Mouse (Mus musculus) ovary, postnatal 14 days (tissue): ENCODE results near the gene Gm21764.
"Not testable (repeated sequence)": the region's sequence is repeated elsewhere in the genome, so short reads cannot be mapped to it uniquely, and the experiment has no call there.

Source experiments
- DNase-seq: peaks from one replicate; pipeline ENCODE4 v3.0.0; 2022; ENCODE audit warnings: low spot score

Gm21764 gene

DNA sequence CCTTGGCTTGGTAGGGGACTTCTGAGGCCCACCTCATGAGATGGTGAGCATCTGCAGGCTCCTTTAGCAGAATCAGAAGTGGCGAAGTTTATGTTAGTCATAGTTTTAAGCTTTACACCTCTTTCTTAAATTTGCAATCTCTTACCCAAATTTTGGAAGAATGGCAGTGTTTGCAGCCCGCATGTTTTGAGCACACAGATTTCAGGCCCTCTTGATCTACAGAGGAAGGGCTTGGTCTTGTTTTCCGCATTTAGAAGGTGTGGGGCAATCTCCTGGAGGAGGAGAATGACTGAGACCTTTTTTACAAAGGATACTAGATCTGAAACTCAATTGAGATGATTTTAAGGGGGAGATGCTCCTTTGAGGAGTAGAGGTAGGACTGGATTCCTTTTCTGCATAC, at the start of gene Gm21764:
Gm21764 (minus strand) TSS at position 101 of the 400 bp plus-strand sequence.
- DNase-seq = not testable (repeated sequence)

DNA sequence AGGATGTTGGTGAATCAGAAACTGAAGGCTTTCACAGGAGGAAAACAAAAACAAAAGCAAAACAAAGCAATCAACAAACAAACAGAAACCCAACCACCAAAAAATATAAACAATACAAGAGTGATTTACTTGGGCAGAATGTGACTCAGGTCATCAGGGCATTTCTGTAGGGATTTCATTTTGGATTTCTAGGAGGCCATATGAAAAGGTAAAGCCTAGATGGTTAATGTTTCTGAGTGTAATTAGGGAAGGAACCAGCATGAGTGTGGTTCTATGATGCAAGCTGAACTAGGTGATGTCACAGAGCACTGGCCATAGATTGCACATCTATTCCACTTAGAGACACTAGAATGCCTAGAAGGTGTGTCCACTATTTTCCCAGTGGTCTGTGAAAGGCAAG, 27.2 kb upstream of the Gm21764 start, which contains the start of gene Ssty1:
Ssty1 (plus strand) TSS at position 301 of the 400 bp plus-strand sequence.
- DNase-seq = not testable (repeated sequence)
